Mouse (Mus musculus) neural tube, embryonic 10.5 days (tissue): ENCODE data around the gene Misp.

Experiments used
- DNase-seq: peaks from one replicate; pipeline ENCODE4 v3.0.0-alpha.2; 2017; ENCODE audit warnings: low spot score; ENCODE audit errors: extremely low spot score

Misp gene

DNA sequence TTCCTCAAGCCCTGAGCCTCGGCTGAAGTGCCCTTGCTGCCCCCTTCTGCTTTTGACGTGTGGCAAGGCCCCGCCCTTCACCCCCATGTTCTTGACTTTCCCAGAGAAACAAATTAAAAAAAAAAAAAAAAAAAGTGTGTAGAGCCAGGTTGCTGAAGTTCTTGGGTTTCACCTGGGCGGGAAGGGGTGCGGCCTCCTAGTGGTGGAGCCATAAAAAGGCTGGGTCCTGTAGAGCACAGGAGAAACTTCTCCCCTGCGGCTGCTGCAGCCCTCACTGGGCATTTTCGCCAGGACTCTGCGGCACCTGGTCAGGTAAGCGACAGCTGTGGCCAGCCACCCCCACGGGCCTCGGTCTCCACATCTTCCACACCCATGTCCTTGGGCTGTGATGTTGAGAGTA, at the start of gene Misp:
Gene Misp (plus strand): TSS at position 208 of the 400 bp plus-strand sequence.
- no peak for DNase-seq

DNA sequence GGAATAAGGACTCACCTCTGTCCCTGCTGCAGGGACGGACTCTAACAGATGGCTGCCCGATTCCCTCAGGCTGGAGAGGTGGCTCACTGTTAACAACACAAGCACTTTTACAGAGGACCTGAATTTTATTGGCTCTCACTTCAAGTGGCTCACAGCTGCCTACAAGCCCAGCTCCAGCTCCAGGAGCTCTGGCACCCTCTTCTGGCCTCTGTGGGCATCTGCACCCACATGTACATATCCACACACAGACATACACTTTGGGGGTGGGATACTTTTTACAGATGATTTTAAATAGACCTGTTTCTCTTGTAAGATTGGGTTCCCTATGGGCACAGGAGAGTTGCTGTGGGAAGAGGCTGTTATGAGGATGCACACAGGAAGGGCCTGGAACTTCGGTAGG, 48.5 kb upstream of the Misp start:
- no peak for DNase-seq

DNA sequence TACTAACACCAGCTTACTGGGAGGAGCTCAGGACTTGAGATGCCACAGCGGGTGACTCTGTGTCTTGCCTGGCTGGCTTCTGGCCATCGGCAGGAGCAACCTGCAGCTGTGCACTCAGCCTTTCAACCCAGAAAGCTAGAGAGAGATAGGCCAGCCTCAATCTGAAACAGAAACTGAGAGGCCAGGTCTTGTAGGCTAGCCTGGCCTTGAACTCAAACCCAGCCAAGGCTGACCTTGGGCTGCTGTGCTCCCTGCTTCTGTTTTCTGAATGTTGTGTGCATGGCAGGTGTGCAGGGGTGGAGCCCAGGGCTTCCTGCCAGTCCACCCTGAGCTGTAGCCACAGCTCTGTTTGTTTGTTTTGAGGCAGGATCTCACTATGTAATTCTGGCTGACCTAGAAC, 47.6 kb upstream of the Misp start:
- no peak for DNase-seq

DNA sequence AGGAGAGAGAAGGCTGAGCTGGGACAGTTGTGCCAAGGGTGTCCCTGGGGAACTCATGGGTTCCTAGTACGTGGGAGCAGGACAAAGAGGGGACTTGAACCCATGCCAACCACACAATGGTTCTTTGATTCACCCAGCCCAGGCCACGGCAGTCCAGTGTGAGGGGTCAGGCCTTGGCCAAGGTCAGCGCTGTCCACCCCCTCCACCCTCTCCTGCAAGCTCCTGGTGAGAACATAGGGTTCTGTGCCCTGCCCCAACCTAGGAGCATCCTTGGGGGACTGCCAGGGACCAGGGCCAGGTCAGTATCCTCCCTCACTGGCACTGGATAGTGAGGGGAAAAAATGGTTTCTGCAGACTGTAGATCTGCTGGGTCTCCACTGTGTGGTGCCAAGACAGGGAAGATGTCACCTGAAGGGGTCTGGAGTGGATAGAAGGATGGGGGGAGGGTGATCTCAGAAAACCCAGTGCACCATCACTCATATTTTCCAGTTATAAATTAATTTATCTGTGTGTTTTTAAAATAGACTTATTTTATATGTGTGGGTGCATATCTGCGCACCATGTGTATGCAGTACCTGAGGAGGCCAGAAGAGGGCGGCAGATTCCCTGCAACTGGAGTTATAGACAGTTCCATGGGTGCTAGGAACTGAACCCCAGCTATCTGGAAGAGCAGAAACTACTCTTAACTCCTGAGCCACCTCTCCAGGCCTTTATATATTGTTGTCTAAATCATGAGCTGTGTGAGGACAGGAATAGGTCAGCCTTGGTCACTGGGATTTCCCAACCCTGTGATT, 46.1 kb upstream of the Misp start:
- DNase-seq, result no peak

DNA sequence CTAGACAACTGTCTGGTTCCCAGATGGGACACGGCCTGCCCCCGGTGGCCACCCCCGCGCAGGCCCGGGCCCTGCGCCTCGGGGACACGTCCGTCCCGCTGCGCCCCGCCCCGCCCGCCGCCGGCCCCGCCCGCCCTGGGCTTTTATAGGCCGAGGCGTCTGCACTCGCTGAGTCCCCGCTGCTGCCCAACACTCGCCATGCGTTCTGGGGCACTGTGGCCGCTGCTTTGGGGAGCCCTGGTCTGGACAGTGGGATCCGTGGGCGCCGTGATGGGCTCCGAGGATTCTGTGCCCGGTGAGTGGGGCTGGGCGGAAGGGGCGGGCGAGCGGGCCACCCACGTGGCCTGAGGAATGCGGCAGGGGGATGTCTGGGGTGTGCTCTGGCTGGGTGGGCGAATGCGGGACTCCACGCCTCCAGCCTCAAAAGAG, 43.7 kb upstream of the Misp start, which contains the start of gene Fstl3:
Gene Fstl3 (plus strand): TSS at position 170 of the 429 bp plus-strand sequence.
- DNase-seq, result no peak

DNA sequence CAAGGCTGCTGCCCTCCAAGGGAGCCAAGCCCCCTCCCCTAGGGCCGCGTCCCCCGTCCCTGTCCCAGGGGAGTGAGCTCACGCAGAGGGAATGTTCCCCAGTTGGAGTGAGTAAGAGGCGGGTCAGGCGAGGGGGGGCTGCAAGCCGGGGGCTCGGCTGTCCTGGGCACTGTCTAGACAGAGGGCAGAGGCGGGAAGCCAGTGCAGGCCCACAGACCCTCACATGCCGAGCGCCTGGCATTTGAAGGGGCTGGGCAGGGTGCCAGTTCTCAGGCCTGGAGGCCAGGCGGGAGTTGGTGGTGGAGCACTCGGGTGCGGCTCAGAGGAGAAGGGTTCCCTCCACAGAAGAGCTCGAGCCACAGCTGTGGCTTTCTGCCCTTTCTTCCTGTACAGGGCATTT, 42.8 kb upstream of the Misp start:
- no peak for DNase-seq

DNA sequence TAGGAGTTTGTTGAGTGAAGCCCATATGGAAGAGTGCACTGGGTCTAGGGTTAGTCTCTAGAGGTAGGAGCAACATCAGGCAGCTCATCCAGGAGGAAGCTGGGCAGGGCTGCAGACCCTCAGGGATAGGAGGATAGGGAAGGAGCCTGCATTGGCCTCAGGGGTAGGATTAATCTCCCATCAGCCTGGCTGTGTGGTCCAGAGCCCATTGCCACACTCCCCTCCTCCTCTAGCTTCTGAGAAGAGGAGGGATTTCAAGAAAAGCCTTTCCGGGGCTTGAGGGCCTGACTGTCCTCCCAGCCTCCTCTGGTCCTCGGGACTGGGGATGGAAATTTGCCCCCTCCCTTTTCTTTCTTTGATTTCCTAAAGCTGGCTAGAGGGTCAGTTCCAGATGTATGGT, 41.6 kb upstream of the Misp start:
- DNase-seq, result no peak

DNA sequence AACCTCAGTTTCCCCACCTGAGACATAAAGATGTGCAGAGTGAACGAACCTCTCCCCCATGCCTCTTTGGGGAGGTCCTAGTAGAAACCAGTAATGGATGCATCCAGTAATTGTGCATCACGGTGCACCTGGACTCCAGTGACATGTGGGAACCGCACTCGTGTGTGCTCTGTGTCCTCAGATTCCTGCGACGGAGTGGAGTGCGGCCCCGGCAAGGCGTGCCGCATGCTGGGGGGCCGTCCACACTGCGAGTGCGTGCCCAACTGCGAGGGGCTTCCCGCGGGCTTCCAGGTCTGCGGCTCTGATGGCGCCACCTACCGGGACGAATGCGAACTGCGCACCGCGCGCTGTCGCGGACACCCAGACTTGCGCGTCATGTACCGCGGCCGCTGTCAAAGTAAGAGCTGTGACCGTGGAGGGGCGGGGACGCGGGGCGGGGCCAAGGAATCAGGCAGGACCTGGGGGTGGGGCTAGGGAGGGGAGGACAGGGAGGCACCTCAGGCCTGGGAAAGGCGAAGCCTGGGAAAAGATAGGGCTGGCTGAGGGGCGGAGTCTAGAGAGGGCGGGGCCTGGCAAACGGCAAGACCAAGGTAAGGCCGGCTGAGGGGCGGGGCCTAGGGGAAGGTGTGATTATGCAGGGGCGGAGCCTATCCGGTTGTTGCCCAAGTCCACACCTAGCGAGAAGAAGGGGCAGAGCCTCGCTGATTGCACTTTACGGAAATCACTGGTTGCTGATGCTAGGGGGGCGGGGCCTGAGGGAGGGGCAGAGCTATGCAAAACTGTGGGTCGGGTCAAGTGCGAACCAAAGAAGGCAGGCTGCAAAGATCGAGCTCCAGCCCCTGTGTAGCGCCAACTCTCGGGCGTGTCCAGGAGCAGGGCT, 40.8 kb upstream of the Misp start:
- DNase-seq, result peak; percentile 98

DNA sequence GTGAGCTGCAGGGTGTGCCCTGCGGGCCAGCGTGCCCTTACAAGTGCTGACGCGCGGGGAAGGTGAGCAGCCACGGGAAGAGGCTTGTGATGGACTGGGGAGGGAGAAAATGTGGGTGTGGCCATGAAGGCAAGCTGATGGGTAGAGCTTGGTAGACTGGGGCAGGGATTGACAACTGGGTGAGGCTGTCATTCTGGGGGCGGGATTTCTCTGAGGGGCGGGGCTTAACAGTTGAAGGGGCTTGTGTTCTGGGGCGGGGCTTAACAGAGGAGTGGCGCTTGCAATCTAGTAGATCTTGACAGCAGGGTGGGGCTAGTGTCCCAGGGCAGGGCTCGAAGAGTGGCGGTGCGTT, 40.1 kb upstream of the Misp start:
- no peak for DNase-seq

DNA sequence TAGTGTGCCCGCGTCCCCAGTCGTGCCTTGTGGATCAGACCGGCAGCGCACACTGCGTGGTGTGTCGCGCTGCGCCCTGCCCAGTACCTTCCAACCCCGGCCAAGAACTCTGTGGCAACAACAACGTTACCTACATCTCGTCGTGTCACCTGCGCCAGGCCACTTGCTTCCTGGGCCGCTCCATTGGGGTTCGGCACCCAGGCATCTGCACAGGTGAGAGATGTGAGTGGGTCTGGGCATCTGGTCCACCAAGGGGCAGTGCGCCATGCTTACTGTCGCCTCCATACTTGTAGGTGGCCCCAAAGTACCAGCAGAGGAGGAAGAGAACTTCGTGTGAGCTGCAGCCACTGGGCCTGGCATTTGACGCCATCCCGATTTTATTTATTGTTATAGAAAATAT, 39.6 kb upstream of the Misp start:
- DNase-seq, result no peak

DNA sequence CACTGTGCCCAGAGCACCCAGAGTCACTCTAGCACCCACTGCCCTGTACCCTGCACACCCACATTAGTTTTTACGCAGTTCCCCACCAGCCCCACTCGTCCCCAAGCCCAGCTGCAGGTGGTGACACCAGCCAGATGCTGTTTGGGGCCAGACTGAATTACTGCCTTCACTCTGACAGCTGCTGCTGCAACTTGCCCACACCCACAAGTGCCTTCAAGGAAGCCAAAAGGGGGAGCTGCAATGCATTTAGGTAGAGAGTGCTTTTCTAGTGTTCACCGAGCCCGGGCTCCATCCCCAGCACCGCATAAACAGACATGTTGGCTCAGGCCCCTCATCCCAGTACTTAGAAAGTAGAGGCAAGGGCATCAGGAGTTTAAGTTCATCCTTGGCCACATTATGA, 38.8 kb upstream of the Misp start:
- DNase-seq, result no peak

DNA sequence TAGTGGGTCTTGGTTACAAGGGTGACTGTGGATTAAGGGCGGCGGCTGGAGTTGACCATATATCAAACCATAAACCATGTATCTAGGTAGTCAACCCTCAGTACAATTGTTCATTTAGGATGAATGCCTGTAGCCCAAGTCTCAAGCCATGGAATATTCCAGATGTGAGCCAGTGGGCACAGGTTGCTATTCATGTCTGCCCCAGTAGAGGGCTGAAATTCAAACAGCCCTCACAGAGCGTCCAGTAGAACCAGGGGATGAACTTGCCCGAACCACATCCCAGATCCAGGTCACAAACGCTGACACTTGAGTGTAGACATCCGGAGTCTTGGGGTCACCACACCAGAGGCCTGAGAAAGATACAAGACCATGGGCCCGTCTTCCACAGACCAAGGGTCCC, 37.7 kb upstream of the Misp start:
- DNase-seq, result no peak

DNA sequence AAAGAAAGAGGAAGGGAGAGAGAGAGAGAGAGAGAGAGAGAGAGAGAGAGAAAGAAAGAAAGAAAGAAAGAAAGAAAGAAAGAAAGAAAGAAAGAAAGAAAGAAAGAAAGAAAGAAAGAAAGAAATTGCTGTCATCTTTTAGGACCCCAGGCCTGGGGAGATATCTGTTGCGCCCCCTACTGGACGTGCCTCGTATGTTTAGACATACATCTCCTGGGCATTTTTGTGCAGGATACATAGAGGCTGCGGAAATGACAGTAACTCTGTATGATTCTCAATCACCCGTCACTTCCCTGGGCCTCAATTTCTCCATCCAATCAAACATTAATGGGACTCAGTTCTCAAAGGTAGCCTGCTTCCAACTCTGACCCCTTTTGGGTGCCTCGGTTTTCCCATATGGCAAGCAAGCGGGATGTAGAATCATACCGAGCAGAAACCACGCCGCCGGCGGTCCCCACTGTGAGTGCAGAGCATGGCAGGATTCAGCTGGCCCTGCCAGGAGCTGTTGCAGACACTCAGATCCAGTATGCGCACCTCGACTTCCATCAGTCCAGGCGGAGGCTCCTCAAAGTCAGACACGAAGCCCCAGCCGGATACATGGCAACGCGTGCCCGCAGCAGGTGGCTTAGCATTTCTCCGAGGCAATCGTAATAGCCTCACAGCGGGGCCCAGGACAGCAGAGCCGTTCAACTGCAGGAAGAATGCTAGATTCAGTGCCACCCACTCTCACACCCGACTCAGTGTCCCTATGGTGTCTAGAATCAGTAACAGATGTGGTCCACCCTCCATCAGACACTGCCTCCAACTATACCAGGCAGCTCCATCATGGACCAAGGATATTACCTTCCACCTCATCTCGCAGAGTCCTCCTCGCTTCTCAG, 36.6 kb upstream of the Misp start:
- no peak for DNase-seq

DNA sequence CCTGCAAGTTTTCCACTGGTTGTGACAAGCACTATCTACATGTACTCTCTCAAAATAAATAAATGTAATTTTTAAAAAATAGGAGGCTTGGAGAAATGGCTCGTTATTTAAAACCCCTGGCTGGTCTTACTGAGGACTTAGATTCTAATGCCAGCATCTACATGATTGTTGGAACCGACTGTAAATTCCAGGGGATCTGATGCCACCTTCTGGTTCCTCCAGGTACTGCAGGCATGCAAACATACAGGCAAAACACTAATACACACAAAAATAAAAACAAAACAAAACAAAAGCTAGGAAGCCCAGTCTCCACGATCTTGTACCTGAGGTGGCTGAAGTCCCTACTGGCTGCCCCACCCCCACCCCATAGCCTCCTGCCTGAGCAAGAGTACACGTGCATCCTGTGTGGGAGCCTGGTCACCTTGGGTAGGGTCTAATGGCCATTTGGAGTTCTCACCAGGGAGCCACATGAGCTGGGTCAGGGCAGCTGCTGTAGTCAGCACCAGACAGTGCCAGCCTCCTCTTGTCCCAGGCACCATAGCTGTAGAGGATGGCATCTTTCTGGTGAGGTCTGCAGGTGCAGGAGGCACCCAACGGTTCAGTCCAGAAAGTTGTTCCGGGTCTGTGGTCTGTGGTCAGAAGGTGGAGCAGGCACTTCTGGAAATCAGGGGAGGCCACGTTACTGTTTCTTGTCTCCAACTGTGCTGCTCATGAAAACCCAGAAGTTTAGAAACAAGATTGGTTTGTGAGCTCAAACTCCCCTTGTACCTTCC, 32.2 kb upstream of the Misp start:
- peak; percentile 82 for DNase-seq

DNA sequence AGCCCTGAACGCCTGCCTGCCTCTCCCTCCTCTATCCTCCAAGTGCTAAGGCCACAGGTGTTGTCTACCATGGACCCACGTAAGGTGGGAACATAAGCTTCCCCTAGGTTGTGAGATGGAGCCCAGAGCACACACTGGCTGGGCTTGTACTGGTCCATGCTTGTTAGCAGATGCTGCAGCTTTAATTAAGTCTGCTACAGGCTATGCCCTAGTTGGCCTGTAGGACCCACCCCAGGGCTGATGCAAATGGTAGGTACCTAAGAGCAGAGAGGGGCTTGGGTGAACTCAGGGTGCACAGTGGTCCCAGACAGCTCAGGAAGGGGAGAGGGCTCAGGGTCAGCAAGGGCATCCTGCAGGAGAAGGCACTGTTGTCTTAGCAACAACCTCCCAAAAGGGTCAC, 31.2 kb upstream of the Misp start:
- no peak for DNase-seq

DNA sequence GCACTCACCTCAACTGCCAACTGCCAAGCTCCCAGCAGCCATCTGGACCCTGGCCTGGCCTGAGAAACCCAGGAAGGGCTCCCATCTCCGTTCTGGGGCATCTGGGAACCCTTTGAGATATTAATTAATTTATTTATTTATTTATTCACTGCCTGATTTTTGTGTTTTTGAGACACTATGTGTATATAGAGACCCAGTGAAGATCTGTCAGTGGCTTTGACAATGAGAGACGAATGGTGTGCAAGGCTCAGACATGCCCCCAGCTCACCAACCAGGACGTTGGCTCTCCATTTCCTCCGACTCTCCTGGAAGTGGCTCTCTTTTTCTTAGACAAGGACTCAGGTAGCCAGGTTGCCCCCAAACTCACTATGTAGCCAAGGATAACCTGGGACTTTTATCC, 29.9 kb upstream of the Misp start, which contains the start of gene Prss57:
Gene Prss57 (minus strand): TSS at position 101 of the 400 bp plus-strand sequence.
- no peak for DNase-seq

DNA sequence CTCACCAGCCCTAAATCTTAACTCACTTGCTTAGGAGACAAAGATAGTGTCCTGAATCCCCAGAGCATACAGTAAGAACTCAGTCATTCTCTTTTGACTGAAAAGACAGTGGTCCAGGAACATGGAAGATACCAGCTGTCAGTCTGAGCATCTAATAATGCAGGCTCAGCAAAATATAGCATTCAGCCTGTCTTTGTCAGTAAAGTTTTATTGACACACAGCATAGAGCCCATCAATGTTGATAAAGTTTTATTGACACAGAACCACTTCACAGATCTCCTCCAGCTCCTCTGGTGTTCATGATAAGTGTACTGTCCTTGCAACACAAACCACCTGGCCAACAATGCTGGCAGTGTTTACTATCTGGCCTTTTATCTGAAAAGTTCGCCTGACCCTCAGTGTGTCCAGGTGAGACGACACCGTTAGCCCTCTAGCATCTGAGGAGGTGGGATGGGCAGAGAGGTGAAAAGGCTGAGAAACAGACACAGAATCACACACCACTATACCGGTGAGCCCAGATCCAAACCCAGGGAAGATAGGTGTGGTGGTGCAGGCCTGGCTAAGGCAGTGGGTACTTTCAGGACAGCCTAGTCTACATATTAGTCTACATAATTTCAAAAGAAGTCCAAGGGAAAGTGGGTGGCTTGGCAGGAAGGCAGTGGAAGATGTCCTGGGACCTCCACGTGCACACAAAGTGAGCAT, 28.3 kb upstream of the Misp start:
- DNase-seq, result no peak

DNA sequence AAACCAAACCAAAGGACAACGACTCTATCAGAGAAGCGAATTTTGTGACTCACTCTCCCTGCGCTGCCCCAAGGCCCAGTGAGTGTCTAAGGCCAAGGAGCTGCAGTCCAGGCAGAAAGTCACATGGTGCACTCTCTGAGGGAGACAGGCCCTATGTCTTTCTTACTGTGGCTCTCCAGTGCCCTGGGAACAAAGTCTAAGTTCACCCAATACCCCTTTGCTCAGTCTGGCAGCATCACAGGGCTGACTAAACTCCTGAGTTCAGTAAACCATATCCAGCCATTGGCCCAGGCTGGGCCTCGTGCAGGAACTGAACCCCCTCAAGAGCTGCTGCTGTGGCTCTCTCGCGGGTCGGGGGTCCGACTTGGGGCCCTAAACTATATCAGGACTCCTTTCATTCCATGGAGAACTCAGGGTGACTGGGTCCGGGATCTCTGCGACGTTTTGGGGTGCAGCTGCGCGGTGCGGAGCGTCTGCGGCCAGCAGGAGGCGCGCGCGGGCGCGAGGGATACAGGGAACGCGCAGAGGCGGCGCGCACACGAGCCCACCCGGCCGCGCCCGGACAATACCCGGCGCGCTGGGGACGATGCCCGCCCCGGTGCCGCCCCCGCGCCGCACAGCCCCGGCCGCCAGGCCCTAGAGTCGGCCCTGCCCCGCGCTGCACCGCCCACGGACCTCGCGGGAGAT, 27.6 kb upstream of the Misp start, which contains the start of gene Palm:
Gene Palm (plus strand): TSS at position 522 of the 687 bp plus-strand sequence.
- DNase-seq, result peak; percentile 84

DNA sequence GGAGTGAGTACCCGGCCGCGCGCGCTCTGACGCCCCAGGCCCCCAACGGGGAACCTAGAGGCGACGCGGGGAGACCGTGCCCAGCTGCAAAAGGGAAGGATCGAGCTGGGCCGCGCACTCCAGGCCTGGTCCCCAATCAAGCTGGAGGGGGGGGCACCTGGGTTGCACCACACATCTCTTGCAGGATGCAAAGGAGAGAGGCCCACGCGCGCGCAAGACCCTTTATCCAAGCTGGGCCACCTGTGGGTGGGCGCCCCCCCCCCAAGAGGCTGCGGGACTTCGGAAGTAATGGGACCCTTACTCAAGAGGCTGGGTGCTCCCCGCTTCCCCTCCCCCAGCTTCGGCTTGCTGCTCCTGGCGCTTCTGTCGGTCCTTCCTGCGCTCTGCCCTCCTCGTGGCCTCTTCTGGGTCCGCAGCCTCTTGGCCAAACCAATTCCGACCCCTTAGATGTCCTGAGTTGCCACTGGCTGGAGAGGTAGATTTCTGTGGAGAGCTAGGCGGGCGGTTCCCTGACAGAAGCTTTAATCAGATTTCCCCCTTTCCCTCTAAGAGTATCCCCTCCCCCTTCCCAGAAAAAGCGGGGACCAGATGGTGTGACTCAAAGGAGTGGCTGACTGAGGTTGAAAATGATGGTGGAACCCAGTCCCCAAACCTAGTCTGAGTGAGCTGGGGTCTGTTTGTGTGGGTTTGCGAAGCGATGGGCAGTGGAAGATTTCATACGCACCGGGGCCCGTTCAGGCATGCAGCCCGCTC, 26.9 kb upstream of the Misp start:
- peak; percentile 67 for DNase-seq
